Mouse (Mus musculus): ENCODE results near the gene Olfr1024. TPM values are rescaled to one million over a fixed set of nuclear protein-coding genes. Genes with fewer than 3 reads are reported as not detected.

Olfr1024 gene
- not detected in 2 replicates for total RNA-seq (2021)
- long read RNA-seq, experiment 1, result 0 reads
- long read RNA-seq, experiment 2, result 0 reads

DNA sequence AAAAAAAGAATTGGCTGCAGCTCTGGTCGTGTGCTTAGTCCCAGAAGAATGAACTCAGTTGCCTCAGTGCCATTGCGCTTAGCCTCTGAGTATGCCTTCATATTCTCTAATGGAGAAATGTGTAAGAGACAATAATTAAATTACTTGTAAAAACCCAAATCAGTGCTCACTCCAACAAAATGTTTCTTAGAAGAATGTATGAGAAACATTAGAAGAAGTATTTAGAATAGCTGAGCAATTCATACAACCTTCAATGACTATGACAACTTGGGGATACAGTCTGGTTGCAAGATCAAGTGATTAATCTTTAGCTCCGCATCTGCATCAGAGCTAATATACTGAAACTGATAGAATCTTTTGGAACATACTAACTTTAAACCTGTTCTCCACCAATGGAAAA, at the start of gene Olfr1024:
TSS of gene Olfr1024 (minus strand) at position 101 of the 400 bp plus-strand sequence.
- DNase-seq, result no peak

DNA sequence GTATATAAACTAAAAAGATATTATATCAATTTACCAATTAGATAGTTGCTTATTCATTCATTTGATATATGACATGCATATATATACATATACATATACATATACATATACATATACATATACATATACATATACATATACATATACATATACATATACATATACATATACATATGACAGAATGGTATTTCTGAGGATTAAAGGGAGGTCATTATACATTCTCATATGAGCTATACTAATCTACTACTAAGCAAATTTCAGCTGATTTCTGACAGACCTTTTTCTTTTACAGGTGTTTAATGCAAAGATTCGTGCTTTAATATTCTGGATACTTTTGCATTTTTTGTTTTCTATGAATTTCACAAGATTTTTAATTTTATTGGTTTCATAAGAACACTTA, 45.3 kb upstream of the Olfr1024 start, which contains the start of gene Olfr1028:
TSS of gene Olfr1028 (plus strand) at position 301 of the 400 bp plus-strand sequence.
- DNase-seq, result no peak

DNA sequence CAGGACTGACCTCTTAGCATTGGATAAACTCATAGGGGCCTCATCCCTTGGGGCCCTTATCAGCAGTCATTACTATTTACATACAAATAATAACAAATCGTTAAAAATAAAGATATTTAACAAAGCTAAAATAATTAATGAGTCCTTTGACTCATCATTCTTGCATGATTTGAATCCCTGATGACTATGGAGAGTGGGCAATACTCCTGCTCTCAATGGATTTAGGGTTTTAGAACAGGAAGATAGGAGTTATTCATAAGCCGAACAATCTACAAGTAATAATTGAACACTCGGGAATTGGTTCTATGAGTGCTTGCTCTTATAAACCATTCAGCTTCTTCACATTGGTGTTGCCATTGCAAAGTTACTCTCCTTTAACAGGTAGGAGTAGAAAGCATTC, 16.4 kb upstream of the Olfr1024 start, which contains the start of gene Olfr1026:
TSS of gene Olfr1026 (plus strand) at position 301 of the 400 bp plus-strand sequence.
- no peak for DNase-seq

DNA sequence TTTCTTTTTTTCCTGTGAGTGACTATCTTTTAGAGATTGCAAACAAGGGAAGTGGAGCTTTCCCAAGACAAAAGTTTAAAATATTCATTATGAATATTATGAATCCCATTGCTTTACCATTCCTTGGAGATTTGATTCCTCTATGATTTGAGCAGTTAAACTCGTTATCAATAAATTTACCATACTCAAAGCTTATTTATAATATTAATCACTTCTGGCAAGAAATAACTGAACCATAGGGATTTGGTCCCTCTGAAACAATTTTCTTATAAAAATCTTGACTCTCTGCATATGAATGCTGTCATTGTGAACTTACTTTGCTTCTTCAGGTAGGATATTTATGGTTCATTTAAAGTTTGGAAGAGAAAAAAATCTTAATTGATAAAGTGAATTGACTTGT, 10.0 kb upstream of the Olfr1024 start, which contains the start of gene Olfr1025-ps1:
TSS of gene Olfr1025-ps1 (plus strand) at position 301 of the 400 bp plus-strand sequence.
- DNase-seq, result no peak

DNA sequence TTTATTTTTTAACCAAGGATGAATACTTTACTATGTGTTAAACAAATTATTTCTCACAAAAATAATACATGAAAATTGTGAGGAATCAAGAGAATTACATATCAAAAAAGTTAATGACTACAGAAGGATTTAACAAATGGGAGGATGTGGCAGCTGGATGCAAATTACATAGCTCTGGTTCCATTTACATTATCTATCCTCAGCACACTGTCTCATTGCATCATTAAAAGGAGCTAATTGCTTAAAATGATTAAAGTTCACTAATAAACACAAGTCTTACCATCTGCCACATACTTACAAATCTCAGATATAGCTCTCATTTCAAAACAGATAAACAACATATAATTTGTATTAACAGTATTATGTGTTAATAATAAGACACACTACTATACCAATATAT, 8.3 kb upstream of the Olfr1024 start:
- DNase-seq, result no peak

DNA sequence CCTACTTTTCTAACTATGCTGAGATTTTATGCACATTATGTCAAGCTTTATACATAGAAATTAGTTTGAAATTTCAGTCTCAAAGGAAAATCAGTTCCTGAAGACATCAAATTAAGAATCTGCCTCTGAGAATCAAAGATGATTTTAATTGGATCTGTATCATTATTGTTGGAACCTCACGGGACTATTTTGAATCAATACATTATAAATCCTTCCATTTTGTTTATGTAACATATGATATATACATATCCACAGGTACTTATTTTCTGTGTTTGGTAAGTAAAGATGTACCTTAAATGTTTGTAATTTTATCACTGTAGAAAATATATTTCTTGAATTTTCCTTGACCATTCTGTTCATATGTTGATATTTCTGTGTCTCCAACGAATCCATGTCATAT, 19.5 kb downstream of the Olfr1024 start, which contains the start of gene Olfr1023:
TSS of gene Olfr1023 (plus strand) at position 301 of the 400 bp plus-strand sequence.
- no peak for DNase-seq

DNA sequence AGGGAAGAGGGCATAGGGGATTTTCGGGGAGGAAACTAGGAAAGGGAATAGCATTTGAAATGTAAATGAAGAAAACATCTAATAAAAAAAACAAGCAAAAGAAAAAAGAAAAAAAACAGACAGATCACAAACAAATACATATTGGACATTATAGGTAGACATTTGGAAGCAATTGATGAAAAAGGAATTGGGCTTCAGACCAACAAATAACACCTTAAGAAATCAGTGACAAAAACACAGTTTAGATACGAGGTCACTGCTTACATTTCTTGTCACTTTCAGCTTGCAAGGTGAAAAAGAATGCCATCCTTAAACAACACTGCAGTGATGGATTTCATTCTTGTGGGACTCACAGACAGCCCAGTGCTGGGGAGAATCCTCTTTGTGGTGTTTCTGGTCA, 36.6 kb downstream of the Olfr1024 start, which contains the start of gene Olfr1022:
TSS of gene Olfr1022 (plus strand) at position 301 of the 400 bp plus-strand sequence.
- DNase-seq, result no peak

Other genes with a start within 250 kb of the Olfr1024 start
- gene Olfr154, start 240.6 kb downstream of the Olfr1024 start, total RNA-seq (2021), result not detected in 2 replicates
- gene Olfr1006, start 226.3 kb downstream of the Olfr1024 start, total RNA-seq (2021), result not detected in 2 replicates
- not detected in 2 replicates for gene Olfr1008, start 215.6 kb downstream of the Olfr1024 start, total RNA-seq (2021)
- gene Olfr1009, start 189.6 kb downstream of the Olfr1024 start, total RNA-seq (2021), result 0.22 TPM in 1 of 2 replicates, not detected in the other
- not detected in 2 replicates for gene Olfr1012, start 142.3 kb downstream of the Olfr1024 start, total RNA-seq (2021)
- gene Olfr1013, start 138.0 kb downstream of the Olfr1024 start, total RNA-seq (2021), result 0.11 TPM in 1 of 2 replicates, not detected in the other
- not detected in 2 replicates for gene Olfr1014, start 132.3 kb downstream of the Olfr1024 start, total RNA-seq (2021)
- gene Olfr1015, start 123.0 kb downstream of the Olfr1024 start, total RNA-seq (2021), result not detected in 2 replicates
- gene Olfr1016, start 102.5 kb downstream of the Olfr1024 start, total RNA-seq (2021), result not detected in 2 replicates
- not detected in 2 replicates for gene Olfr1018, start 86.6 kb downstream of the Olfr1024 start, total RNA-seq (2021)
- not detected in 2 replicates for gene Olfr1019, start 59.6 kb downstream of the Olfr1024 start, total RNA-seq (2021)
- gene Olfr1020, start 58.0 kb downstream of the Olfr1024 start, total RNA-seq (2021), result not detected in 2 replicates
- not detected in 2 replicates for gene Olfr1022, start 36.5 kb downstream of the Olfr1024 start, total RNA-seq (2021)
- gene Olfr1023, start 19.4 kb downstream of the Olfr1024 start, total RNA-seq (2021), result not detected in 2 replicates
- gene Olfr1025-ps1, start 10.1 kb upstream of the Olfr1024 start, total RNA-seq (2021), result not detected in 2 replicates
- not detected in 2 replicates for gene Olfr1026, start 16.5 kb upstream of the Olfr1024 start, total RNA-seq (2021)
- not detected in 2 replicates for gene Olfr1028, start 45.4 kb upstream of the Olfr1024 start, total RNA-seq (2021)
- not detected in 2 replicates for gene Olfr1029, start 68.8 kb upstream of the Olfr1024 start, total RNA-seq (2021)
- not detected in 2 replicates for gene Olfr1030, start 74.2 kb upstream of the Olfr1024 start, total RNA-seq (2021)
- not detected in 2 replicates for gene Olfr1031, start 85.3 kb upstream of the Olfr1024 start, total RNA-seq (2021)
- gene Olfr1032, start 100.5 kb upstream of the Olfr1024 start, total RNA-seq (2021), result not detected in 2 replicates
- 3.3 and 6.6 TPM in 2 replicates for gene Olfr1033, start 115.6 kb upstream of the Olfr1024 start, total RNA-seq (2021)
- gene Olfr1034, start 140.8 kb upstream of the Olfr1024 start, total RNA-seq (2021), result 0.11 and 0.33 TPM in 2 replicates
- not detected in 2 replicates for gene Olfr1036, start 168.9 kb upstream of the Olfr1024 start, total RNA-seq (2021)
- not detected in 2 replicates for gene Olfr1037, start 182.3 kb upstream of the Olfr1024 start, total RNA-seq (2021)
- not detected in 2 replicates for gene Olfr1039, start 230.9 kb upstream of the Olfr1024 start, total RNA-seq (2021)
- not detected in 2 replicates for gene Olfr1040, start 241.7 kb upstream of the Olfr1024 start, total RNA-seq (2021)